Mouse (Mus musculus) liver (tissue): ENCODE data around the gene Selplg.

Experiments
- DNase-seq: peaks from one replicate; pipeline ENCODE4 v3.0.0-alpha.2; 2020; ENCODE audit warnings: mixed read lengths

Gene Selplg

DNA sequence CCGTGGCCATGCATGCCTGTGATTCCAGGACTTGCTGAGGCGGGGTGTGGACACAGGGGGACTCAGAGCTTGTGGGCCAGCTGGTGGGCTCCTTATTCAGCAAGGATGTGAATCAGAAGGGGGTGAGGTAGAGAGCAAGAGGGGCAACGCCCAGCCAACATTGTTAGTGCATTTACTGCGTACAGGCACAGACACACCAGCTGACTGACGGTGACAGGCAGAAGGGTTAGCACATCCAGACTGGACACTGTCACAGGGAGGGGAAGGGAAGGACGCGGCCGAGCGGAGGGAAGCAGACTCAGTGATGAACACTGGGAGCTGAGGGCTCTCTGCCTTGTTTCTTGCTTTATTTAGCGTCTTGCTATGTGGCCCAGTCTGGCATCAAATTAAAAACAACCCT, 21.1 kb upstream of the Selplg start:
- no peak for DNase-seq

DNA sequence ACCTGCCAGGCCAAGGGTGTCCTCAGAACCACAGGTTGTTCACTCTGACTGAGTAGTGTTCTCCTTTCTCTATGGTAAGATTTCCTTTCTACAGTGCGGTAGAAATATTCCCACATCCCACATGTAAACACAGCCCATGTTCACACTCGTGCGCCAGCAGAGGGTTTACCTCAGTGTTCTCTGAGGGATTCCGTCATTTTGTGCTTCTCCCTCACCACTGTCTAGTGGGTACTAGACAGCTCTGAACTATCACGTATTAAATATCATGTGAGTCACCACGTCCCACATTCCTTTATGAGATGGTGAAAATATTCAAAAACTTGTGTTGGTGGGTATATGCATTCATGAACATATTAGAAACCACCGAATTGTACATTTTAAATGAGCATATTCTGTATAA, 20.0 kb upstream of the Selplg start:
- DNase-seq: no peak

GRCm38 (mm10) chr5:113850680-113851230, 18.3 kb upstream of the Selplg start:
- DNase-seq: peak; percentile 50

GRCm38 (mm10) chr5:113847636-113848035, 15.2 kb upstream of the Selplg start:
- no peak for DNase-seq

DNA sequence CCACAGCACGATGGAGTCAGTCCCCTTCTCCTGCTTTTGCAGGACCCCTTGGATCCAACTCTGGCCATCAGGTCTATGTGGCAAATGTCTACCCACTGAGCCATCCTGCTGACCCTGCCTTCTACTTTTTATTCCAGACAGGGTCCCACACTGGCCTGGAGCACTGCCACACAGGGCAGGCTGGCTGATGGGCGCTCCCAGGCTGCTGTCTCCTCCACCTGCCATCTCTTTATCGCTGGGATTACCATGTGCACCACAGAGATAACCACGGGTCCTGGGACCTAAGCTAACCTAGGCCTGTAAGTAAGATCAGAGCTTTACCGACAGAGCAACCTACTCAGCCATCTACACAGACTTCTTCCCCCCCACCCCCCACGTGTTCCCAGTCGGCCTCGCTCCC, 14.2 kb upstream of the Selplg start:
- DNase-seq: peak; percentile 81

GRCm38 (mm10) chr5:113845627-113846026, 13.2 kb upstream of the Selplg start:
- no peak for DNase-seq

DNA sequence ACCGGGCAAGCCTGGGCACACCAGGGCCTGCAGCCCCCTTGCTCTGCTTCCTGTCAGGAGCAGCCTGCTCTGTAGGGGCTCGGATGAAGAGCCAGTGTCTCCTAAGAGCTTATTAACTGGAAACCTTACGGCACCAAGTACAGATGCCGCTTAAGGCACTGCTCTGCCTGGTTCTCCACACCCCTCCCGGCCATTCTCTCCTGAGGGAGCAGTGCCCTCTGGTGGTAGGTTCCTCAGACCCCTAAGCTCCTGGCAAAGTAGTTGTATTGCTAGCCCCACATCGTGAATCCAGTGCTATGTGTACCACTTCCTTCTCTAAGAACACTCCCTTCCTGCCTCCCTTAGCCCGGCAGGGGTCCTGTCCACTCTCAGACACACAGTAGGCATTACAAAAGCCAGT, 12.3 kb upstream of the Selplg start:
- peak; percentile 73 for DNase-seq

- DNase-seq: no peak
Observed at GRCm38 (mm10) chr5:113844106-113844505, 11.7 kb upstream of the Selplg start.

DNA sequence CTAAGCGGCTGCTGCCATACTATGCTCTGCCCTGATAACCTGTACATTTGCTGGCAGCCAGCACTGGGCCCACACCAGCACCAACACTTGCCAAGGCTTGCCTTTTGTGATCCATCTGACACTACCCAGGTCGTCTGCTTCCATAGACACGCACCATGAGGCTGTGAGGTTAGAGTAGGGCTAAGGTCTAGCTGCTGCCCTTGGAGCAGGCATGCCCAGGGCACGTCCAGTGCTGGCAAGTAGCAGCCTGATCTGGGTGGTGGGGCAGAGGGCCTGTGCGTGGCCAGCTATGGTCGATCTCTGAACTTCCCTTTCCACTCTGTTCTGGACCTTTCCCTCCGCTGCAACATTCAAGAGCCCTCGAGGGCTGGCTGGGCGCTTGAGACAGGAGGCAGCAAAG, 10.5 kb upstream of the Selplg start:
- DNase-seq: no peak

- DNase-seq: no peak
Observed at GRCm38 (mm10) chr5:113842244-113842643, 9.8 kb upstream of the Selplg start.

- no peak for DNase-seq
Observed at GRCm38 (mm10) chr5:113841243-113842225, 9.1 kb upstream of the Selplg start.

DNA sequence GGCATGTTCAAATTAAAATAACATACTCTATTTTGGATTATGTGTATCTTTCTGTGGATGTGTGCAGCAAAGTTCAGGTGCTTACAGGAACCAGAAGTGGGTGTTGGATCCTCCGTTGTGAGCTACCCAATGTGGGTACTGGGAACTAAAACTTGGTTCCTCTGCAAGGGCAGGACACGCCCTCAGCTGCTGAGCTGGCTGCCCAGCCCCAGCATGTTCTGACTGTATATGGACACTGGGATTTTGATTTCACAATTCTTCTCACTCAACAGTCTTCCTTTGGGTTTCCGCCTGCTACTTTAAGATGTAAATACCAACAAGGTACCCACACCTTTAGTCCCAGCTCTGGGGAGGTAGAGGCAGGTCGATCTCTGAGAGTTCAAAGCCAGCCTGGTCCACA, 8.0 kb upstream of the Selplg start:
- DNase-seq: no peak

GRCm38 (mm10) chr5:113836961-113837360, 4.5 kb upstream of the Selplg start:
- no peak for DNase-seq

DNA sequence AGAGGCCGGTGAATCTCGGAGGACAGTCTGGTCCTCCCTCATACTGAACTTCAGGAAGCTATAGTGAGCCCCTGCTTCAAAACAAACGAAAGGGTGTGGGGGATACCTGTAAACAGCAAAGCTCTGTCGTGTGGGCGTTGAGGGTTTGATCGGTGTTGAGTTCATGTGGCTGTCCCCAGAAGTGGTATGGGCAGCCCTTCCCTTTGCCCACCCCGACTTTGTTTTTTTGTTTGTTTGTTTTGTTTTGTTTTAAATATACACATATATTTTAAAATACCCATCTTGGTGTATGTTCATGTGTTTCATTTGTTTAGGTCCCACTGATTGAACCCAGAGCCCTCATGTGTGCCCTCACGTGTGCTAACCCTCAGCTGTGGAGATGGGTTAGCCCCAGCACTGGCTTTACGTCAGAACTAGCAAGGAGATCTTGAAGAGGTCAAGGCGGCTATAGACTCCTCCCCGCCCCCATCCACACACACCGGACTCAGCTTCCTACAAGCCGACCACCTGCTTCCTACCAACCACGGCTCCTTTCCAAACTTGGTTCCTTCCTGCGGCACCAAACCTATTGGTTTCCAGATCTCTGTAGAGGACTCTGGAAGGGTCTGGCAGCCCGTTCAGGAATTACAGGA, 988 bp upstream of the Selplg start:
- DNase-seq: no peak

DNA sequence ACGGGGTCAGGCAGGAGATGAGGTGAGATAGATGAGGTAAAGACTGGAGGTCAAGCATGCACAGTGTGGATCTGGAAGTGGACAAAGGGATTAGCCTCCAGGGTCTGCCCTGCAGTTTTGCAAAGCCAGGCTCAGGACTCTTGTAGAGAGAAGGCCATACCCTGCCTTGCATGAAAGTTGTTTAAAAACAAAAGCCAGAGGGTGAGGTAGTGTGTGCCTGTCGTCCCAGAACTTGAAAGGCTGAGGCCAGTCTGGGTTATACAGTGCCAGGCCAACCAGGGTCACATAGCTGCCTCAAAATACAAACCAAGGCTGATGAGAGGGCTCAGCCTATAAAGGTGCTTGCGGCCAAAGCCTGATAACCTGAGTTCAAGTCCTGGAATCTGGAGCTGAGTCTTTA, 703 bp downstream of the Selplg start:
- DNase-seq: no peak

DNA sequence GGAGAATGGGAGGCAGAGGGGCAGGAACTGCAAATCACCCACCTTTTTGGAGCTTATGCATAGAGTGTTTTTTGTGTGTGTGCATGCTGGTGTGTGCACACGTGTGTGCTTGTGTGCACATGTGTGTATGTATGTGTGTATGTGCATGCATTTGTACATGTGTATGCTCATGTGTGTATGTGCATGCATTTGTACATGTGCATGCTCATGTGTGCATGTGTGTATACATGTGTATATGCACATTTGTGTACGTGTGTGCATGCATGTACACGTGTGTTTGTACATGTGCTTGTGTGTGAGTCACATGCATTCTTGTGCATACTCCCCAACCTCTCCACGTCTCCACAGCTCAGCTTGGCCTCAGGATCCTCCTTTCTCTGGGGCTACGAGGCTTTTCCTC, 1.6 kb downstream of the Selplg start:
- no peak for DNase-seq

DNA sequence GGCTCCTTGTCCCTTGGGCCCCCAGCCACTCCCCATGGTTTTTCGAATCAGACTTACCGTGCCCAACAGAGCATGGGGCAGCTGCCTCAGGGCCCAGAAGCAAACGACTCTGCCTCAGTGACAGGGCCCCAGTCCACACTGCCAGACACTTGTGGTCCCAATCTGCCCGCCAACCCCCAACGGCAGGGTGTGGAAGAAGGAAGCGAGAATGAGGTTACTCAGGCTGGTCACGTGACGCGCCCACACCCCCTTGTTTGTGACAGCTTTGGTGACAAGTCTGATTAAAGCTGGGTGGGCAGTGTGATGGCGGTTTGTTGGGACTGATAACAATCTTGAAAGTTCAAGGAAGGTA, 2.2 kb downstream of the Selplg start:
- peak; percentile 80 for DNase-seq

- DNase-seq: no peak
Observed at GRCm38 (mm10) chr5:113829566-113830291, 2.7 kb downstream of the Selplg start.

DNA sequence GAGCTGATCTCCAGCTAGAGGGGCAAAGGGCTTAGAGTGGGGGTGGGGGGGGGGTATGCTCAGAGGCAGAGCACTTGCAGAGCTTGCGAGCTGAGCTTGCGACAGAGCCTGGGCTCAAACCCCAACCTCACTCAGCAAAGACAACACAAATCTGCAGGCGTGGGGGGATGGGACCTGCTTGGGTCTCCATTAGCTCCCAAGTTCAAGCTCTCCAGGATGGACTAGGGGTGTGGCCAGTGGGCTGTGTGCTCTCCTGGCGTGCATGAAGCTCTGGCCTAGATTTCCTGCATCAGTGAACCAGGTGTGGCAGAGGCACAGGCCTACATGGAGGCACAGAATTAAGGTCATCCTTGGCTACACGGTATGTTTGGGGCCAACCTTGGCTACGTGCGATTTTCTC, 4.0 kb downstream of the Selplg start:
- peak; percentile 43 for DNase-seq

DNA sequence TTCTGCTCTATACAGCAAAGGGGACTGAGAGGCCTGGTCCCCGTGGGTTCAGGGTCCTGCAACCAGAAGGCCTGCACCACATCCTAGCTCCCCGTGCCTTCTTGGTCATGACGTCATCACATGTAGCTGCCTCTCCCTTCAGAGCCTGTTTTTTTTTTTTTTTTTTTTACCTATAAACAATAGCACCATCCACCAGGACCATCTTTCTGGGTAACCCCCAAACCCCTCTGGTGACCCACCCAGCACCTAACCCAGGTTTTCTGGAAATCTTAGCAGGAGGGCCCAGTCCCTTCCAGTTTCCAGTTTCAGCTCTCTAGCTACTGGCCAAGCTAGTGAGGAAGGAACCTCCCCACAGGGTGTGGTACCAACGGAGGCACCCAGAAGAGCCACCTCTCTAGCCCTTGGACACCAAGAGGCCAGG, 4.4 kb downstream of the Selplg start:
- DNase-seq: no peak

GRCm38 (mm10) chr5:113826619-113827018, 5.8 kb downstream of the Selplg start:
- DNase-seq: no peak

DNA sequence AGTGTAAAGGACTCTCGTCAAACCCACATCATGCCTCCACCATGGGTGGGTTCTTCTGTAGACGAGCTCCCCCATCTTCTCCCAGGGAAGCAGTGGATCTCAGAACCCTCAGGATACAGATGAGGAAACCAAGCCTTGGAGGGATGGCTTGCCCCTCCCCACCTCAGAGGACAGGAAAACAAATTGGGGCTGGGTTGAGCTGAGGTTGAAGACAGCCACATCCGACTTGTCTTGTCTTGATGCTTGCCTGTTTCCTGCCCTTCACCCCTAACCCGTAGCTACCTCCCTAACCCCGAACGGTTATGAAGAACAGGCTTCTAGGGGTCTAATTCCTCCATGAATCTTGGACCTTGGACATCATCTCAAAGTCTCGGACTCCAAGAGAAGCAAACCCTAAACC, 6.9 kb downstream of the Selplg start:
- no peak for DNase-seq

DNA sequence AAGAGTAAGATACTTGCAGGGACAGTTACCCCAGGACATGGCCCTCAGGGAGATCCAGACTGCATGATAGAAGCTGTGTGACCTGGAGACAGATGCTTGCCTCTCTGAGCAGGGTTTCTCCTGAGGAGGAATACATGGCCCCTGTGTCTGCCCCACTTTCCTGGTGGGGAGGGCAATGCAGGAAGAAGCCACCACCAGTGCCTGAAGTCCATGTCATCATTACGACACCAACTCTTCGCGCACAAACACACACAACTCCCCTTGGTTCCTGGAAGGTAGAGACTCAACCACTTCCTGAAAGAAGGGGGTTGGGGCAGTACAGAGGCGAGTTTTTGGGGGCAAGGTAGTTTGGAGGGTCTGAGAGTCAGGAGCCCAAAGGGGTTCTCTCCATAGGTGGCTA, 8.2 kb downstream of the Selplg start:
- DNase-seq: no peak
